Comparison of ENCODE assay signal across 8 mouse cellular contexts in genomic region chr13:106941211-106941976, GRCm38 (mm10). TPM values are rescaled to one million over a fixed set of nuclear protein-coding genes. Genes with fewer than 3 reads are reported as not detected.
A peak's percentile ranks its signal among the peaks of the same experiment; 100 is the strongest.
DNase-seq lines count a peak whose midpoint lies in the region; ATAC-seq lines count a peak whose summit lies in the region.

No protein-coding gene starts in this region.

- intact Hi-C loops in heart, postnatal 25 days (cut with DNase I) = loop anchor here (10.0 kb wide), 2 partner anchors 163 to 1103 kb away; partner anchors contain the start of gene Smim15

- no peaks in the 10 kb centered on the region for H3K27me3 ChIP-seq in midbrain, embryonic 15.5 days (replicated peaks)

- no peak overlapping the region for H3K27ac ChIP-seq in midbrain, embryonic 15.5 days

- H3K4me2 ChIP-seq in midbrain, embryonic 15.5 days = peak overlapping the region; percentile 21; the same call in 1 of the 2 replicates

- no peak for ATAC-seq in midbrain, embryonic 15.5 days (replicated peaks)

- 16% methylated on average over 7 of the region's 7 CpGs for WGBS in midbrain, embryonic 15.5 days

- peaks cover 6% of the 10 kb centered on the region; the same call in 1 of the 2 replicates for H3K4me1 ChIP-seq in midbrain, embryonic 15.5 days

- peak overlapping the region; percentile 20; the same call in 1 of the 2 replicates for H3K4me3 ChIP-seq in midbrain, embryonic 15.5 days

- H3K9me3 ChIP-seq in midbrain, embryonic 15.5 days = no peaks in the 10 kb centered on the region

- peak; percentile 17 for DNase-seq in kidney, adult 9 months
- no peak for DNase-seq in kidney, adult 8-10 months
- peak; percentile 95 for DNase-seq in R1 (ENCODE audit: low read depth, low spot score)
- DNase-seq in forelimb bud, embryonic 11.5 days (ENCODE audit: low read depth, low spot score) = peak; percentile 62
- DNase-seq in layer of hippocampus, adult 11-12 months (ENCODE audit: low spot score) = no peak
- no peak for DNase-seq in right cerebral cortex, postnatal 36 days (ENCODE audit: low spot score in 2 of 2)
- no peak for DNase-seq in heart, postnatal 25 days (ENCODE audit: low spot score)

- no peaks in the 10 kb centered on the region for H3K36me3 ChIP-seq in midbrain, embryonic 15.5 days (replicated peaks)

- no peak overlapping the region for H3K9ac ChIP-seq in midbrain, embryonic 15.5 days

RNA-seq across cellular contexts. Expression of gene Ipo11, which starts 4.6 kb away (rescaled TPM):
- 37.2 and 37.9 TPM in 2 replicates for polyA plus RNA-seq in midbrain, embryonic 15.5 days (2015; fragmentation: Nextera tagmentation; extraction: Ambion mirVana)
- total RNA-seq in heart, postnatal 25 days (2021) = 10 to 100 TPM; 20.8 to 22.2 TPM

RNA-seq across cellular contexts. Expression of gene Dimt1, which starts 5.5 kb away (rescaled TPM):
- polyA plus RNA-seq in midbrain, embryonic 15.5 days (2015; fragmentation: Nextera tagmentation; extraction: Ambion mirVana) = 37.2 and 37.8 TPM in 2 replicates
- total RNA-seq in heart, postnatal 25 days (2021) = 1 to 10 TPM; 7.3 to 7.6 TPM

Comparison
In these comparisons a context has a peak if more than half of its experiments do, and no peak if none do; other contexts are left out.
1. DNase-seq: peak in kidney, adult 9 months (single experiment), R1 (single experiment) and forelimb bud, embryonic 11.5 days (single experiment); none in kidney, adult 8-10 months (0 of 2), layer of hippocampus, adult 11-12 months (single experiment), right cerebral cortex, postnatal 36 days (0 of 2) and heart, postnatal 25 days (single experiment).